Mouse (Mus musculus): ENCODE measurements around the gene Ect2.

GRCm38 (mm10) chr3:27156594-27156949 lies 2.9 kb upstream of the Ect2 start:
- TF ChIP-seq CTCF (IDR thresholded peaks at IDR 0.05; ENCODE audit: low read depth, low read length) (no peak), POLR2A (IDR thresholded peaks at IDR 0.05; ENCODE audit: extremely low read depth, insufficient read depth, low read length) (no peak)

Measured in liver, adult 2 months (tissue).